Mouse (Mus musculus) thymus, adult 2 months (tissue): ENCODE measurements at regions not wholly inside any gene's neighbourhood (a gene's known extent, or its start where the extent isn't known, plus 50 kb on each side); places are given as distances from the start of the nearest gene placed in this dataset.

Experiments
- CTCF ChIP-seq: fragments of 200-500 bp; IDR thresholded peaks from 2 replicates; pipeline ENCODE4 v1.5.1; 2012; ENCODE audit warnings: mild to moderate bottlenecking, control low read depth, low read length, moderate library complexity, borderline replicate concordance; ENCODE audit not compliant: control insufficient read depth, poor library complexity, insufficient read depth; ENCODE audit errors: extremely low read depth
- POLR2A ChIP-seq: fragments of 200-500 bp; IDR thresholded peaks from 2 replicates; pipeline ENCODE4 v1.6.1; 2012; ENCODE audit warnings: mild to moderate bottlenecking, low read length, control low read depth, moderate library complexity; ENCODE audit not compliant: control insufficient read depth, poor library complexity, insufficient read depth; ENCODE audit errors: extremely low read depth

GRCm38 (mm10) chr3:21263317-21263716, 813.1 kb upstream of the Tbl1xr1 start:
- TF ChIP-seq CTCF (no peak), POLR2A (no peak)
